Mouse (Mus musculus): ENCODE results near the gene Map1s. TPM values are rescaled to one million over a fixed set of nuclear protein-coding genes. Genes with fewer than 3 reads are reported as not detected.
A peak's percentile ranks its signal among the peaks of the same experiment; 100 is the strongest.

Map1s gene
- polyA plus RNA-seq, 1 experiment from 2014 or later, result 22.7 TPM

- Histone ChIP-seq H3K4me2 (replicated peaks; ENCODE audit: low read depth, low read length) (peak overlapping the region; percentile 57), H3K9ac (replicated peaks; ENCODE audit: low read depth) (no peak overlapping the region), H3K27me3 (replicated peaks; ENCODE audit: insufficient read depth, low read length) (peaks cover 34% of the 10 kb centered on the region), H3K36me3 (ENCODE audit: insufficient read depth, low read length) (no peaks in the 10 kb centered on the region), H3K9me3 (ENCODE audit: low read length) (no peaks in the 10 kb centered on the region), H3K4me3 (ENCODE audit: low read depth, low read length) (peak overlapping the region; percentile 71), H3K27ac (ENCODE audit: low read length) (no peak overlapping the region), H3K4me1 (ENCODE audit: insufficient read depth, low read depth, low read length) (peaks cover 29% of the 10 kb centered on the region)
- DNase-seq (ENCODE audit: low spot score) (no peak), ATAC-seq (no peak)
- WGBS, result 2% methylated on average over 42 of the region's 46 CpGs
- TF ChIP-seq EP300 (IDR thresholded peaks at IDR 0.05), result no peak
- TF ChIP-seq CTCF (IDR thresholded peaks at IDR 0.05), result no peak
Measured at GRCm38 (mm10) chr8:70863956-70864711, 41.6 kb upstream of the Map1s start.

- DNase-seq (ENCODE audit: low spot score), result no peak
- Histone ChIP-seq H3K9ac (replicated peaks; ENCODE audit: low read depth) (0 out of 2 replicates have a peak overlapping the region, but pooled peaks have one; percentile 16), H3K4me2 (replicated peaks; ENCODE audit: low read depth, low read length) (peak overlapping the region; percentile 75), H3K27ac (ENCODE audit: low read length) (no peak overlapping the region), H3K27me3 (replicated peaks; ENCODE audit: insufficient read depth, low read length) (peaks cover 34% of the 10 kb centered on the region), H3K36me3 (ENCODE audit: insufficient read depth, low read length) (no peaks in the 10 kb centered on the region), H3K4me1 (ENCODE audit: insufficient read depth, low read depth, low read length) (peaks cover 29% of the 10 kb centered on the region), H3K4me3 (ENCODE audit: low read depth, low read length) (peak overlapping the region; percentile 71), H3K9me3 (ENCODE audit: low read length) (no peaks in the 10 kb centered on the region)
- no peak for TF ChIP-seq CTCF (IDR thresholded peaks at IDR 0.05)
- no peak for TF ChIP-seq EP300 (IDR thresholded peaks at IDR 0.05)
- WGBS, result 1% methylated on average over 24 of the region's 24 CpGs
- ATAC-seq, result no peak
Measured at GRCm38 (mm10) chr8:70864712-70865221, 41.0 kb upstream of the Map1s start.

GRCm38 (mm10) chr8:70865350-70866000, 40.3 kb upstream of the Map1s start:
- peak; percentile 93 for ATAC-seq
- H3K27me3 ChIP-seq (replicated peaks; ENCODE audit: insufficient read depth, low read length), result peaks cover 34% of the 10 kb centered on the region
- 2% methylated on average over 39 of the region's 46 CpGs for WGBS

GRCm38 (mm10) chr8:70866001-70866520, 39.7 kb upstream of the Map1s start:
- Histone ChIP-seq H3K4me2 (replicated peaks; ENCODE audit: low read depth, low read length) (peak overlapping the region; percentile 75), H3K4me3 (ENCODE audit: low read depth, low read length) (peak overlapping the region; percentile 71; the same call in 1 of the 2 replicates), H3K9me3 (ENCODE audit: low read length) (no peaks in the 10 kb centered on the region), H3K27me3 (replicated peaks; ENCODE audit: insufficient read depth, low read length) (peaks cover 33% of the 10 kb centered on the region), H3K27ac (ENCODE audit: low read length) (no peak overlapping the region), H3K4me1 (ENCODE audit: insufficient read depth, low read depth, low read length) (peaks cover 29% of the 10 kb centered on the region), H3K9ac (replicated peaks; ENCODE audit: low read depth) (peak overlapping the region; percentile 40; the same call in 1 of the 2 replicates), H3K36me3 (ENCODE audit: insufficient read depth, low read length) (no peaks in the 10 kb centered on the region)
- TF ChIP-seq CTCF (IDR thresholded peaks at IDR 0.05), result peak; percentile 16
- no peak for TF ChIP-seq EP300 (IDR thresholded peaks at IDR 0.05)
- WGBS, result 8% methylated on average over 12 of the region's 12 CpGs
- DNase-seq (ENCODE audit: low spot score) (no peak), ATAC-seq (no peak)

More at GRCm38 (mm10) chr8:70865350-70866000, 40.3 kb upstream of the Map1s start:
- H3K4me1 ChIP-seq (ENCODE audit: insufficient read depth, low read depth, low read length), result peaks cover 29% of the 10 kb centered on the region
- peak overlapping the region; percentile 40; the same call in 1 of the 2 replicates for H3K9ac ChIP-seq (replicated peaks; ENCODE audit: low read depth)
- H3K4me3 ChIP-seq (ENCODE audit: low read depth, low read length), result peak overlapping the region; percentile 71
- TF ChIP-seq CTCF (IDR thresholded peaks at IDR 0.05), result no peak; the same call in 1 of the 2 replicates
- no peak for TF ChIP-seq EP300 (IDR thresholded peaks at IDR 0.05)
- DNase-seq (ENCODE audit: low spot score), result peak; percentile 100
- H3K9me3 ChIP-seq (ENCODE audit: low read length), result no peaks in the 10 kb centered on the region
- H3K27ac ChIP-seq (ENCODE audit: low read length), result peak overlapping the region; percentile 28
- H3K36me3 ChIP-seq (ENCODE audit: insufficient read depth, low read length), result no peaks in the 10 kb centered on the region
- H3K4me2 ChIP-seq (replicated peaks; ENCODE audit: low read depth, low read length), result peak overlapping the region; percentile 75

- Histone ChIP-seq H3K9ac (replicated peaks; ENCODE audit: low read depth) (no peak overlapping the region), H3K27ac (ENCODE audit: low read length) (no peak overlapping the region), H3K4me3 (ENCODE audit: low read depth, low read length) (no peak overlapping the region), H3K4me2 (replicated peaks; ENCODE audit: low read depth, low read length) (no peak overlapping the region), H3K4me1 (ENCODE audit: insufficient read depth, low read depth, low read length) (peaks cover 29% of the 10 kb centered on the region), H3K36me3 (ENCODE audit: insufficient read depth, low read length) (no peaks in the 10 kb centered on the region), H3K9me3 (ENCODE audit: low read length) (no peaks in the 10 kb centered on the region), H3K27me3 (replicated peaks; ENCODE audit: insufficient read depth, low read length) (peaks cover 28% of the 10 kb centered on the region)
- WGBS, result 85% methylated on average over 7 of the region's 7 CpGs
- ATAC-seq (no peak), DNase-seq (ENCODE audit: low spot score) (no peak)
- TF ChIP-seq CTCF (IDR thresholded peaks at IDR 0.05), result no peak
- no peak for TF ChIP-seq EP300 (IDR thresholded peaks at IDR 0.05)
Measured at GRCm38 (mm10) chr8:70866566-70866965, 39.2 kb upstream of the Map1s start.
